Mouse (Mus musculus) neural tube, embryonic 13.5 days (tissue): ENCODE measurements around the gene Olfml2a. TPM values are rescaled to one million over a fixed set of nuclear protein-coding genes. Genes with fewer than 3 reads are reported as not detected.
A peak's percentile ranks its signal among the peaks of the same experiment; 100 is the strongest.

Source experiments
- ATAC-seq: fragments of 200-750 bp; cut with Nextera tagmentation; 2 replicates; pipeline ENCODE4 v1.8.0; 2017; ENCODE audit warnings: low read depth, mild to moderate bottlenecking, moderate TSS enrichment, moderate library complexity
- H3K27ac ChIP-seq: fragments of 300-500 bp; sonication (generic); replicated peaks from 2 replicates; pipeline ENCODE4 v1.5.1; 2015; ENCODE audit warnings: moderate library complexity, mild to moderate bottlenecking, inconsistent platforms
- H3K27me3 ChIP-seq: fragments of 300-500 bp; sonication (generic); 2 replicates; pipeline ENCODE4 v1.6.1; 2015; ENCODE audit warnings: mild to moderate bottlenecking, inconsistent platforms
- H3K36me3 ChIP-seq: fragments of 300-500 bp; sonication (generic); 2 replicates; pipeline ENCODE4 v1.6.1; 2015; ENCODE audit warnings: mild to moderate bottlenecking, inconsistent platforms
- H3K4me1 ChIP-seq: fragments of 300-500 bp; sonication (generic); replicated peaks from 2 replicates; pipeline ENCODE4 v1.6.1; 2015; ENCODE audit warnings: inconsistent platforms
- H3K4me2 ChIP-seq: fragments of 300-500 bp; sonication (generic); 2 replicates; pipeline ENCODE4 v1.6.1; 2015; ENCODE audit warnings: inconsistent platforms, mild to moderate bottlenecking, moderate library complexity
- H3K4me3 ChIP-seq: fragments of 300-500 bp; sonication (generic); 2 replicates; pipeline ENCODE4 v1.5.1; 2015; ENCODE audit warnings: mild to moderate bottlenecking, inconsistent platforms
- H3K9ac ChIP-seq: fragments of 300-500 bp; sonication (generic); 2 replicates; pipeline ENCODE4 v1.6.1; 2015; ENCODE audit warnings: moderate library complexity, mild to moderate bottlenecking, inconsistent platforms
- H3K9me3 ChIP-seq: fragments of 300-500 bp; sonication (generic); 2 replicates; pipeline ENCODE4 v1.6.1; 2016; ENCODE audit warnings: inconsistent platforms
- WGBS: fragments of 180-500 bp; shearing (Covaris S2); methylation state at CpG from one replicate; pipeline ENCODE4 v1.1.7; 2015; 5-methylcytosine and 5-hydroxymethylcytosine counted together
- polyA plus RNA-seq: library from polyadenylated mRNA; unstranded; fragments of >200 nt; fragmentation: Nextera tagmentation; extraction: Ambion mirVana; gene quantifications from 2 replicates; pipeline ENCODE4 v1.2.1, GENCODE M21; 2015

The Olfml2a gene
- polyA plus RNA-seq, 1 experiment from 2014 or later = 14.6 TPM

DNA sequence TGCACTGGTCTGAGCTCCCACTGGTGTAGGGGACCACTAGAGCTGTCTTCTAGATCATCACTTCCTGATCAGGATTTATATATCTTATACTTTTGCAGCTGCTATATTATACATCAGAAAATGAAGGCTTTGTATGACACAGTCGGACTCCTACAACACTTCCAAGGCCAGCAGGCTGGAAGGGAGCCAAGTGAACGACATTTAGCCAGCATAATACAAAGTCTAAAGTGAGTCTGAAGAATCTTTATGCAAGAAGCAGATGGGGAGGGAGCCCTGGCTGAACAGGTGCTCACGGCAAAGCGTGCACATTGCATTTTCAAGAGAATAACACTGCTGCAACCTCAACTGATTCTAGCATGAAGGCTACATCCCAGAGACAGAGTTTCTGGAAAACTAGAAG is 60.7 kb downstream of the Olfml2a start:
- H3K27me3 ChIP-seq = 0 out of 2 replicates have a peak, but pooled peaks cover 4% of the 10 kb centered on the region
- no peaks in the 10 kb centered on the region for H3K9me3 ChIP-seq
- no peak overlapping the region for H3K9ac ChIP-seq
- H3K4me1 ChIP-seq = peaks cover 10% of the 10 kb centered on the region
- no peak overlapping the region for H3K4me3 ChIP-seq
- H3K4me2 ChIP-seq = no peak overlapping the region
- H3K27ac ChIP-seq = no peak overlapping the region
- H3K36me3 ChIP-seq = no peaks in the 10 kb centered on the region
- whole genome bisulfite sequencing = 45% methylated on average over 4 of the region's 4 CpGs
- ATAC-seq = no peak

DNA sequence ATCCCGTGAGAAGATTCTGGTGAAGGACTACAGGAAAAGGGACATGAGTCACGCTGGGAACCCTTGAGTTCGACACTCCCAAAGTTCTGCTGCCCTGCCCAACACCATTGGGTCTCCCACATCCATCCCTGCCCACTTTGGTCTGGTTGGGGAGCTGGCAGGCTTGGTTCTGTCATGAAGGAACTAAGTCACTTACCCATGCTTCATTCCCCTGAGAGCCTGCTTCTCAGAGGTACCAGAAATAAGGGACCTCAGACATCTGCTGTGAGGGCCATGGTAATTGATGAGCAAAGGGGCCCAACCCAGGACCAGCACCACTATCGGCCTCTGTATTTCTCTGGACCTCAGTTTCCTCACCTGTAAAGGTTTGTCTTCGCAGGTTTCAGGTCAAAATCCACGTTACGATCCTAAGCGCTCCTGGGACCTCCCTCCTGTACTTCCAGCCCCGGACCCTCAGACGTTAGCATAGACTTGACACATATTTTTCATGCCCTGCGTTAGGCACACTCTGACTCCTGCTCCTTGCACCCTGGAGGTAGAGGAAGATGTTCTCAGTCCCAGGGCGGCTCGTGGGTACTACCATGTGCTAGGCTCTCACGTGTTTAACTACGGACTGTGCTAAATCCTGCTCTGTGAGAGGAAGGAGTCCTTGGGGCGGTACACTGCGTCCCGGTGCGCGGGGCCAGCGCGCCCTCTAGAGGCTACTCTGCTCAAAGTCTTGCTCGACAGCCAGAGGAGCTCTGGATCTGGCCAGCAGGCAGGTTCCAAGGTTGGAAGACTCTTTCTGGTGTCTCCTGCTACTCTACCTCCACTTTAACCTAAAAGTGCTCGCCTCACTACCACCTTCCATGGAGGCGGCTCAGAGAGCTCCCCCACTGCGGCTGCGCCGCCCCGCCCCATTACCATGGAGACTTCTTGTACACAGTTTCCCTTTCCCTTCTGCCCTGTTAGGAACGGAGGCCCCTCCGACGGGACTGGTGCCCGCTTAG is 65.9 kb downstream of the Olfml2a start, which contains the start of gene Wdr38:
Gene Wdr38, plus strand, starts transcription at position 91 of the 989 bp plus-strand sequence.
- H3K27ac ChIP-seq = no peak within 1 kb of the TSS
- WGBS = 16% methylated on average over 33 of the region's 33 CpGs
- H3K9ac ChIP-seq = peak within 1 kb of the TSS; percentile 46

GRCm38 (mm10) chr2:38999381-38999780 is 67.6 kb downstream of the Olfml2a start:
- Histone ChIP-seq H3K4me3 (no peak overlapping the region), H3K36me3 (peaks cover 46% of the 10 kb centered on the region), H3K27ac (no peak overlapping the region), H3K9ac (no peak overlapping the region), H3K9me3 (no peaks in the 10 kb centered on the region), H3K27me3 (0 out of 2 replicates have a peak, but pooled peaks cover 4% of the 10 kb centered on the region), H3K4me1 (peaks cover 35% of the 10 kb centered on the region), H3K4me2 (no peak overlapping the region)
- 63% methylated on average over 4 of the region's 4 CpGs for WGBS
- ATAC-seq = no peak

More for the DNA sequence above, 65.9 kb downstream of the Olfml2a start, which contains the start of gene Wdr38:
- H3K4me2 ChIP-seq = peak within 1 kb of the TSS; percentile 51
- ATAC-seq = peak; percentile 93
- H3K9me3 ChIP-seq = no peaks in the 10 kb centered on the region
- peaks cover 34% of the 10 kb centered on the region for H3K36me3 ChIP-seq
- H3K4me1 ChIP-seq = peaks cover 20% of the 10 kb centered on the region
- 0 out of 2 replicates have a peak, but pooled peaks cover 4% of the 10 kb centered on the region for H3K27me3 ChIP-seq
- H3K4me3 ChIP-seq = peak within 1 kb of the TSS; percentile 33

DNA sequence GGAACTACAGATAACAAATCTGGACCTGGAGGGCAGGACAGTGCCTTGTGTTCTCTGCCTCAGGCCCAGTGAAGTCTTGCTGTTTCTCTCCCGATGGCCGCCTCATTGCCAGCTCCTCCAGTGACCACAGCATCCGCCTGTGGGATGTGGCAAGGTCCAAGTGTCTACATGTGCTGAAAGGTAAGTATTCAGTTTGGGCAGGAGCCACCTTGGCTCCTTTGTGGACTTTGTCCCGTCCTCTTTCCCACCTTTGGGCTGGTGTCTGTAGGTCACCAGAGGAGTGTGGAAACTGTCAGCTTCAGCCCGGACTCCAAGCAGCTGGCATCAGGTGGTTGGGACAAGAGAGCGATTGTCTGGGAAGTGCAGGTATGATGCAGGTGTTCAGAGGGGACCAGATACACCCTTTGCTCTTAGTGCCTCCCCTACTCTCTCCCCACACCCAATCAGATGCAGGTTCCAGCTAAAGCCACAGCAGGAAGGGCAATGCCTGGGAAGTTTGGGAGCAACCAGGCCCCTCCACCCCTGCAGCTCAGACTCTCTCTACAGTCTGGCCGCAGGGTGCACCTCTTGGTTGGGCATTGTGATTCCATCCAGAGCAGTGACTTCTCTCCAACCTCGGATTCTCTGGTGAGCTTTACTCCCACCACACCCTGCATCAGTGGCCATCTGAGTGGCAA is 68.3 kb downstream of the Olfml2a start:
- no peak overlapping the region for H3K4me2 ChIP-seq
- ATAC-seq = no peak
- no peak overlapping the region for H3K9ac ChIP-seq
- no peak overlapping the region for H3K27ac ChIP-seq
- H3K36me3 ChIP-seq = peaks cover 46% of the 10 kb centered on the region
- H3K4me3 ChIP-seq = no peak overlapping the region
- H3K9me3 ChIP-seq = no peaks in the 10 kb centered on the region
- 69% methylated on average over 8 of the region's 8 CpGs for WGBS
- H3K4me1 ChIP-seq = peaks cover 35% of the 10 kb centered on the region
- H3K27me3 ChIP-seq = 0 out of 2 replicates have a peak, but pooled peaks cover 4% of the 10 kb centered on the region

DNA sequence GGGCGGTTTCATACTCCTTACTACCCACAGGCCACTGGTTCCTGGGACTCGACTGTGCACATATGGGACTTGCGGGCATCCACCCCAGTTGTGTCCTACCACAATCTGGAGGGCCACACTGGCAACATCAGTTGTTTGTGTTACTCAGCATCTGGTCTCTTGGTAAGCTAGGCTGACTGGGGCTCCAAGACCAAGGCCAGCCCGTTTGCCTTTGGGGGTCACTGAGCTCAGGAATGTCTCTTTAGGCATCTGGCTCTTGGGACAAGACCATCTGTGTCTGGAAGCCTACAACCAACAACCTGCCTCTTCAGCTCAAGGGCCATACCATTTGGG is 68.8 kb downstream of the Olfml2a start:
- no peaks in the 10 kb centered on the region for H3K9me3 ChIP-seq
- peaks cover 46% of the 10 kb centered on the region for H3K36me3 ChIP-seq
- H3K9ac ChIP-seq = no peak overlapping the region
- 85% methylated on average over 4 of the region's 4 CpGs for WGBS
- ATAC-seq = no peak
- peaks cover 35% of the 10 kb centered on the region for H3K4me1 ChIP-seq
- no peak overlapping the region for H3K4me3 ChIP-seq
- H3K27ac ChIP-seq = no peak overlapping the region
- H3K4me2 ChIP-seq = no peak overlapping the region
- 0 out of 2 replicates have a peak, but pooled peaks cover 4% of the 10 kb centered on the region for H3K27me3 ChIP-seq

DNA sequence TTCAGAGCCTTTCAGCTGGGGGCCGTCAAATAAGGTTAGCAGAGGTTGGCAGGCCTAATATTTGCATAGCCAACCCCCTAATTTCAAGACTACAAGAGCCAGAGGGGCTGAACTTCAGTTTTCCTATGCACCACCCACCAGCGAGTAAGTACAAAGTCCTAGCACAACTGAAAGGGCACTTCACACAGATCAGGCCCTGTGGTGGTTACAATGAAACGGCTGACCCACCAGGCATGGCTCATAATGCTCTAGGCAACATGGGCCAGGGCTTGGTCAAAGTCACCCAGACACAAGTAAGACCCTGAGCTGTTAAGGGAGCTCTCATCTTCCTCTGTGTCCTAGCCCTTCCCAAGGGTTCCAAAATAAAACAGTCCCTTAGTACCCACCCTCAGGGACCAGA is 70.1 kb downstream of the Olfml2a start:
- Histone ChIP-seq H3K9ac (no peak overlapping the region), H3K36me3 (peaks cover 46% of the 10 kb centered on the region), H3K4me2 (no peak overlapping the region), H3K27ac (no peak overlapping the region), H3K4me1 (peaks cover 47% of the 10 kb centered on the region), H3K9me3 (no peaks in the 10 kb centered on the region), H3K4me3 (no peak overlapping the region), H3K27me3 (0 out of 2 replicates have a peak, but pooled peaks cover 4% of the 10 kb centered on the region)
- no peak for ATAC-seq
- WGBS = 86% methylated on average over 3 of the region's 3 CpGs

DNA sequence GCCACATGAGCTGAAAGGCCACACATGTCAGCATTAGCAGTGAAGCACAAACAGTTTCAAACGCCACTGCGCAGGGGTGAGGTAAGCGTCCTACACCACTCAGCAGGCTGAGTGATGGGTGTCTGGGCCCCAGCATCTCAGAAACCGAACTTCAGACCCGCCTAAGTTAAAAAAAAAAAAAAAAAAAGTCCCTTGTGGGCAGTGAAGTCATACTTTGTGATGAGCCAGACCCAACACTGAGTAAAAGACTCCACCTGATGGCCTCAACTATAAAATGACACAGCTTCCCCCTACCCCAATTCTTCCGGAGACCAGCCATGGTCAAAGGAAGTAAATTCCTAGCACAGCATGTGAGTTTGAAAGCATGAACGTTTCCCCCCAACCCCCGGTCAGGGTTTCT is 71.3 kb downstream of the Olfml2a start:
- Histone ChIP-seq H3K4me1 (peaks cover 45% of the 10 kb centered on the region), H3K4me2 (peak overlapping the region; percentile 95), H3K36me3 (peaks cover 46% of the 10 kb centered on the region), H3K9ac (peak overlapping the region; percentile 85), H3K27ac (no peak overlapping the region), H3K4me3 (peak overlapping the region; percentile 52), H3K27me3 (no peaks in the 10 kb centered on the region), H3K9me3 (no peaks in the 10 kb centered on the region)
- 52% methylated on average over 8 of the region's 8 CpGs for WGBS
- ATAC-seq = no peak

DNA sequence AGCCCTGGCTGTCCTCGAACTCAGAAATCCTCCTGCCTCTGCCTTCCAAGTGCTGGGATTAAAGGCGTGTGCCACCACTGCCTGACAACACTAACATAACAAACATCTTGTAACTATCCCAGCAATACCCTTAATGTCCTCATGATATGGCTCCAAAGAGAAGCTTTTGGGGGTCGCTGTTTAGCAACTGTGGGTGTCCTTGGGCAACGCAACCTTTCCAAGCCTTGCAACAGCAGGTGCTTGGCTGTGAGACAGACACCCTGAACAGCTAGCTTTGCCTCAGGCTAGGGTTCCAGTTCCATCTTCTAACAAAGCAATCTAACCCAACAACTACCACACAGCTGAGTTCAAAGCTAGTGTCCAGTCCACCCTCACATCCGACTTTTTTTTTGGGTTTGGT is 71.7 kb downstream of the Olfml2a start:
- WGBS = 65% methylated on average over 5 of the region's 5 CpGs
- Histone ChIP-seq H3K36me3 (peaks cover 46% of the 10 kb centered on the region), H3K9ac (peak overlapping the region; percentile 85)

DNA sequence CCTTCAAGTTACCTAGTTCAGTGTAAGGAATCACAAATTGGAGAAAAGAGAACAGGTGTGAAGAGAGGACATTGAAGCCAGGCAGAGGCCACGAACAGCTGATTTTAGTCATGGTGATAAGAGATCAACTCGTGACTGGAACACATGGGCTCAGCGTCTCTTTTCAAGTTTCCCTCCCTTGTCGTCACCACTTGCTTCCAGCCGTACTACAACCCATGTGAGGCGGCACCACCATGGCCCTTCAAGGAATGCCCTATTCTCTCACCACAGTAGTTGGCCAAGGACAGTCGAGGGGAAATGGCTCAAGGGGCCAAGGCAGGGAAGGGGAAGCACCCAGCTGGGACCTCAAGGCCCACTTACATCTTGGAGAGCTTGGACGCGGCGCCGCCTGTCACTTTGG is 72.6 kb downstream of the Olfml2a start:
- Histone ChIP-seq H3K9ac (peak overlapping the region; percentile 85), H3K9me3 (no peaks in the 10 kb centered on the region), H3K4me3 (peak overlapping the region; percentile 52), H3K36me3 (peaks cover 45% of the 10 kb centered on the region), H3K4me2 (peak overlapping the region; percentile 95), H3K27me3 (no peaks in the 10 kb centered on the region), H3K27ac (peak overlapping the region; percentile 92), H3K4me1 (peaks cover 50% of the 10 kb centered on the region)
- 0 out of 2 replicates have a peak, but pooled peaks have one; percentile 10 for ATAC-seq
- under 1% methylated on average over 11 of the region's 11 CpGs for WGBS

More for the DNA sequence above, 71.7 kb downstream of the Olfml2a start:
- no peak for ATAC-seq
- no peaks in the 10 kb centered on the region for H3K27me3 ChIP-seq
- peaks cover 42% of the 10 kb centered on the region for H3K4me1 ChIP-seq
- peak overlapping the region; percentile 95 for H3K4me2 ChIP-seq
- no peak overlapping the region for H3K27ac ChIP-seq
- H3K4me3 ChIP-seq = peak overlapping the region; percentile 52
- H3K9me3 ChIP-seq = no peaks in the 10 kb centered on the region

DNA sequence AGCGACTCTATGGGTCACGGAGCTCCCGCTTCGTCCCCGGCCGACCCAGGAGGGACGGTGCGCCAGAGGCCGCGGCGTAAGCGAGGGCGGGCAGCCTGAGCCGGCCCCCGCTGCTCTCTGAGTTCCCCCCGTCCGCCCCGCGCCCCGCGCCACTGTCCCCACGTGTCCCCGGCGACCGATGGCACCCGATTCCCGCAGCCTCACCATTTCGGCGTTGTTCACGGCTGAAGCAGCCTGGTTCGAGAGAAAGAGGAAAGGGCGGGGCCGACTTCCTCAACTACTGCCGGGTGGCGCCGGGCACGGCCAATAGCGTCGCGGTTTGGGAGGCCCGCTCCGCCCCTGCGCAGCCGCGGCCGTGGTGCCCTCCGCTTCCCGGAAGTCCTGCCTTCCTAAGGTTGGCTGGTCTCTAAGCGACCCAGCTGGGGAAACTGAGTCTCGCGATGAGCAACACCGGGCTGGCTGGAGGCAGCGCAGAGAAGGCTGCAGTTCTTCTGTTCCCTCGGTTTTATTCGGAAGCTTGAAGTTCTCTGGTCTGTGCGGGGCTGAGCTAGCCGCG is 73.2 kb downstream of the Olfml2a start, which contains the start of gene Arpc5l:
Gene Arpc5l, plus strand, starts transcription at position 469 of the 556 bp plus-strand sequence.
- H3K4me2 ChIP-seq = peak within 1 kb of the TSS; percentile 95
- H3K36me3 ChIP-seq = peaks cover 39% of the 10 kb centered on the region
- H3K9me3 ChIP-seq = no peaks in the 10 kb centered on the region
- no peaks in the 10 kb centered on the region for H3K27me3 ChIP-seq
- H3K27ac ChIP-seq = peak within 1 kb of the TSS; percentile 92
- under 1% methylated on average over 58 of the region's 58 CpGs for WGBS
- peak; percentile 87 for ATAC-seq
- H3K4me3 ChIP-seq = peak within 1 kb of the TSS; percentile 52
- peaks cover 55% of the 10 kb centered on the region for H3K4me1 ChIP-seq
- H3K9ac ChIP-seq = peak within 1 kb of the TSS; percentile 85

- no peaks in the 10 kb centered on the region for H3K27me3 ChIP-seq
- 14% methylated on average over 15 of the region's 15 CpGs for WGBS
- peaks cover 60% of the 10 kb centered on the region for H3K4me1 ChIP-seq
Observed at GRCm38 (mm10) chr2:39005574-39006079, 73.8 kb downstream of the Olfml2a start, which contains the start of gene Rpl35. Gene Rpl35, minus strand, starts transcription at chr2:39005624.

More at GRCm38 (mm10) chr2:39005574-39006079, 73.8 kb downstream of the Olfml2a start, which contains the start of gene Rpl35:
- Histone ChIP-seq H3K9ac (peak within 1 kb of the TSS; percentile 85), H3K4me3 (peak within 1 kb of the TSS; percentile 52), H3K36me3 (peaks cover 35% of the 10 kb centered on the region), H3K4me2 (peak within 1 kb of the TSS; percentile 95), H3K9me3 (no peaks in the 10 kb centered on the region), H3K27ac (peak within 1 kb of the TSS; percentile 92)
- ATAC-seq = no peak
